Mouse (Mus musculus): ENCODE data around the gene Zfp444. TPM values are rescaled to one million over a fixed set of nuclear protein-coding genes. Genes with fewer than 3 reads are reported as not detected.

Zfp444 gene
- total and polyA plus RNA-seq, 2 experiments from 2014 or later: 78.6 to 86.4 TPM

- Histone ChIP-seq H3K4me3 (ENCODE audit: low read depth, low read length) (no peak overlapping the region), H3K27me3 (ENCODE audit: insufficient read depth, low read length) (no peaks in the 10 kb centered on the region), H3K9ac (replicated peaks; ENCODE audit: low read length, poor library complexity, severe bottlenecking) (no peak overlapping the region), H3K36me3 (ENCODE audit: insufficient read depth, low read length) (no peaks in the 10 kb centered on the region), H3K27ac (ENCODE audit: low read depth, low read length) (no peak overlapping the region), H3K4me2 (ENCODE audit: low read depth, low read length, poor library complexity, severe bottlenecking) (no peak overlapping the region), H3K9me3 (ENCODE audit: low read length) (no peaks in the 10 kb centered on the region), H3K4me1 (ENCODE audit: insufficient read depth, low read length) (no peaks in the 10 kb centered on the region)
- TF ChIP-seq CTCF (IDR thresholded peaks at IDR 0.05): no peak
- DNase-seq (ENCODE audit: low spot score) (no peak), ATAC-seq (ENCODE audit: low FRiP score) (no peak)
- 62% methylated on average over 3 of the region's 3 CpGs for WGBS
These were observed 2.6 kb upstream of the Zfp444 start for GRCm38 (mm10) chr7:6169403-6169802.

DNA sequence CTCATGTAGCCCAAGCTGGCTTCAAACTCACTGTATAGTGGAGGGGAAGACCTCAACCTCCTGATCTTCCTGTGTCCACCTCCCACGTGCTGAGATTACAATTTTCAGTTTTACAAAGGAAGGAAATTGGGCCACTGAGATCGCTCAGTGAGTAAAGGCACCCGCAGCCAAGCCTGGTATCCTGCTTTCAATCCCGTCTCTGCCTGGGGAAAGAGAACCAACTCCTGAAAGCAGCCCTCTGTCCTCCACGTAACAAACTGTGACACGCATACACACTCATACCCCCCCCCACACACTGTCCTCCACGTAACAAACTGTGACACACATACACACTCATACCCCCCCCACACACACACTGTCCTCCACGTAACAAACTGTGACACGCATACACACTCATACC is 1.6 kb upstream of the Zfp444 start:
- ATAC-seq (ENCODE audit: low FRiP score) (no peak), DNase-seq (ENCODE audit: low spot score) (no peak)
- Histone ChIP-seq H3K4me2 (ENCODE audit: low read depth, low read length, poor library complexity, severe bottlenecking) (no peak overlapping the region), H3K27ac (ENCODE audit: low read depth, low read length) (no peak overlapping the region), H3K4me3 (ENCODE audit: low read depth, low read length) (no peak overlapping the region), H3K27me3 (ENCODE audit: insufficient read depth, low read length) (no peaks in the 10 kb centered on the region), H3K36me3 (ENCODE audit: insufficient read depth, low read length) (no peaks in the 10 kb centered on the region), H3K9me3 (ENCODE audit: low read length) (no peaks in the 10 kb centered on the region), H3K9ac (replicated peaks; ENCODE audit: low read length, poor library complexity, severe bottlenecking) (no peak overlapping the region), H3K4me1 (ENCODE audit: insufficient read depth, low read length) (no peaks in the 10 kb centered on the region)
- WGBS: 76% methylated on average over 9 of the region's 9 CpGs
- no peak for TF ChIP-seq CTCF (IDR thresholded peaks at IDR 0.05)

- no peak for TF ChIP-seq CTCF (IDR thresholded peaks at IDR 0.05)
- Histone ChIP-seq H3K36me3 (ENCODE audit: insufficient read depth, low read length) (no peaks in the 10 kb centered on the region), H3K27me3 (ENCODE audit: insufficient read depth, low read length) (no peaks in the 10 kb centered on the region), H3K27ac (ENCODE audit: low read depth, low read length) (peak overlapping the region; percentile 79), H3K4me3 (ENCODE audit: low read depth, low read length) (peak overlapping the region; percentile 63; the same call in 1 of the 2 replicates), H3K4me1 (ENCODE audit: insufficient read depth, low read length) (no peaks in the 10 kb centered on the region), H3K4me2 (ENCODE audit: low read depth, low read length, poor library complexity, severe bottlenecking) (peak overlapping the region; percentile 66), H3K9me3 (ENCODE audit: low read length) (no peaks in the 10 kb centered on the region), H3K9ac (replicated peaks; ENCODE audit: low read length, poor library complexity, severe bottlenecking) (no peak overlapping the region)
- 49% methylated on average over 6 of the region's 6 CpGs for WGBS
- DNase-seq (ENCODE audit: low spot score) (no peak), ATAC-seq (ENCODE audit: low FRiP score) (no peak)
These were observed 1.2 kb upstream of the Zfp444 start for GRCm38 (mm10) chr7:6170871-6171270.

GRCm38 (mm10) chr7:6171444-6172005 is 501 bp upstream of the Zfp444 start:
- Histone ChIP-seq H3K4me1 (ENCODE audit: insufficient read depth, low read length) (no peaks in the 10 kb centered on the region), H3K36me3 (ENCODE audit: insufficient read depth, low read length) (no peaks in the 10 kb centered on the region), H3K27ac (ENCODE audit: low read depth, low read length) (peak overlapping the region; percentile 79), H3K9ac (replicated peaks; ENCODE audit: low read length, poor library complexity, severe bottlenecking) (peak overlapping the region; percentile 44; the same call in 1 of the 2 replicates), H3K27me3 (ENCODE audit: insufficient read depth, low read length) (no peaks in the 10 kb centered on the region), H3K4me3 (ENCODE audit: low read depth, low read length) (peak overlapping the region; percentile 63), H3K9me3 (ENCODE audit: low read length) (no peaks in the 10 kb centered on the region), H3K4me2 (ENCODE audit: low read depth, low read length, poor library complexity, severe bottlenecking) (peak overlapping the region; percentile 66)
- under 1% methylated on average over 24 of the region's 24 CpGs for WGBS
- ATAC-seq (ENCODE audit: low FRiP score): peak; percentile 75
- peak; percentile 78 for TF ChIP-seq CTCF (IDR thresholded peaks at IDR 0.05)
- peak; percentile 83 for DNase-seq (ENCODE audit: low spot score)

GRCm38 (mm10) chr7:6172674-6173244 is 733 bp downstream of the Zfp444 start:
- Histone ChIP-seq H3K4me3 (ENCODE audit: low read depth, low read length) (peak overlapping the region; percentile 63), H3K9me3 (ENCODE audit: low read length) (no peaks in the 10 kb centered on the region), H3K9ac (replicated peaks; ENCODE audit: low read length, poor library complexity, severe bottlenecking) (peak overlapping the region; percentile 72), H3K27ac (ENCODE audit: low read depth, low read length) (peak overlapping the region; percentile 76), H3K4me1 (ENCODE audit: insufficient read depth, low read length) (no peaks in the 10 kb centered on the region), H3K27me3 (ENCODE audit: insufficient read depth, low read length) (no peaks in the 10 kb centered on the region), H3K4me2 (ENCODE audit: low read depth, low read length, poor library complexity, severe bottlenecking) (peak overlapping the region; percentile 74), H3K36me3 (ENCODE audit: insufficient read depth, low read length) (no peaks in the 10 kb centered on the region)
- TF ChIP-seq CTCF (IDR thresholded peaks at IDR 0.05): no peak
- no peak for DNase-seq (ENCODE audit: low spot score)
- WGBS: under 1% methylated on average over 25 of the region's 28 CpGs
- peak; percentile 25 for ATAC-seq (ENCODE audit: low FRiP score)

DNA sequence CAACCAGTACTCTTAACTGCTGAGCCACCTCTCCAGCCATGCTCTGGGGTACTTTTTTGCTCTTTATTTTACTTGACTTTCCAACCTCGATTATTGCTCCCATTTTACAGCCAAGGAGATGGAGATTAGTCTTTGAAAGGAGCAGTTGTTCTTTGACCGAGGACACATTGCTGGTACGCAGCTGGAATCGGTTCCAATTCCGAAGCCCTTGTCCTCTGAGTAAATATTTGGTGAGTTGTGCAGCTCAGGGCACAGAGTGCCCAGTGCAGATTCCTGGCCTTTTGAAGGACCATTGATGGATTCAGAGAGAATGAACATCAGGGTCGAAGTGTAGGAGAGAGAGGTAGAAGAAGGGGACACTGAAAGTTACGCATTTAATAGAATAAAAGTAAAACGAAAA is 1.8 kb downstream of the Zfp444 start:
- no peaks in the 10 kb centered on the region for H3K36me3 ChIP-seq (ENCODE audit: insufficient read depth, low read length)
- no peaks in the 10 kb centered on the region for H3K9me3 ChIP-seq (ENCODE audit: low read length)
- 0 out of 2 replicates have a peak overlapping the region, but pooled peaks have one; percentile 74 for H3K4me2 ChIP-seq (ENCODE audit: low read depth, low read length, poor library complexity, severe bottlenecking)
- ATAC-seq (ENCODE audit: low FRiP score): no peak
- DNase-seq (ENCODE audit: low spot score): no peak
- 89% methylated on average over 8 of the region's 8 CpGs for WGBS
- no peaks in the 10 kb centered on the region for H3K27me3 ChIP-seq (ENCODE audit: insufficient read depth, low read length)
- no peak overlapping the region for H3K27ac ChIP-seq (ENCODE audit: low read depth, low read length)
- H3K9ac ChIP-seq (replicated peaks; ENCODE audit: low read length, poor library complexity, severe bottlenecking): no peak overlapping the region
- no peak for TF ChIP-seq CTCF (IDR thresholded peaks at IDR 0.05)
- no peak overlapping the region for H3K4me3 ChIP-seq (ENCODE audit: low read depth, low read length)
- H3K4me1 ChIP-seq (ENCODE audit: insufficient read depth, low read length): no peaks in the 10 kb centered on the region
